Mouse (Mus musculus): ENCODE data around the gene Smok2a.
"Not testable (repeated sequence)": the region's sequence is repeated elsewhere in the genome, so short reads cannot be mapped to it uniquely, and the experiment has no call there.

Gene Smok2a

DNA sequence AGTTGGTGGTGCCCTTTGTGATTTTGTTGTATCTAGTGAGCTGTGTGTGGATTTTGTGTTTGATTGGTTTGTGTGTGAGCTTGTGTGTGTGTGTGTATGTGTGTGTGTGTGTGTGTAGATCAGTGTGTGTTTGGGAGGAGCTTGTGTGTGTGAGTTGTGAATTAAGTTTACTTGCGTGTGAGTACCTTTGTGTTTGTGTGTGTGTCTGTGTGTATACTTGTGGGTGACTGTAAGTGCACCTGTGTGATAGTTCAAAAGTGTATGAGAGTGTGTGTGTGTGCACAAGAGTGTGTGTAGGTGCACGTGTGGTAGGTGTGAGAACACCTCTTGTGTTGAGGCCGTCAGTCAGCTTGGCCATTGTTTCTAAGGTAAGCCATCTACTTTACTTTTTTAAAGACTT lies at the start of gene Smok2a:
Gene Smok2a, plus strand, starts transcription at position 301 of the 400 bp plus-strand sequence.
- in situ Hi-C loops (cut with MboI, MseI) = no loop called here

DNA sequence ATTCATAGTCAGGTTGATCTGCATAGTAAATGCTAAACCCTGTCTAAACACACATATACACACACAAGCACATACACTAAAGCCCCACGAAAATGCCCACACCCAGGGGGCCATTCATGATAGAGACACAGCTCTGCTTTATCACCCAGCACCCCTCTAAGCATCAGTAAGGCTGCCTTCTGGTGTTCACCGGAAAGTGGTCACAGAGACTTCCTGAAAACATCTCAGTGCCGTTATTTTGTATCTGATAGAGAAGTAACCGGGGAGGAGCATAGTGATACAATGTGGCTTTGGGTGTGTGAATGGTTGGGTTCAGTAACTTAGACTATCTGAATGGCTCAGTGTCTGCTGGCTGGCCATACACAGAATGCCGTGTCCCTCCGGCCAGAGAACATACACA lies 47.4 kb upstream of the Smok2a start:
- in situ Hi-C loops (cut with MboI, MseI) = loop anchor here (5.0 to 25.0 kb wide), 4 partner anchors 139 to 286 kb away; partner anchors contain the start of gene Mrgprh

DNA sequence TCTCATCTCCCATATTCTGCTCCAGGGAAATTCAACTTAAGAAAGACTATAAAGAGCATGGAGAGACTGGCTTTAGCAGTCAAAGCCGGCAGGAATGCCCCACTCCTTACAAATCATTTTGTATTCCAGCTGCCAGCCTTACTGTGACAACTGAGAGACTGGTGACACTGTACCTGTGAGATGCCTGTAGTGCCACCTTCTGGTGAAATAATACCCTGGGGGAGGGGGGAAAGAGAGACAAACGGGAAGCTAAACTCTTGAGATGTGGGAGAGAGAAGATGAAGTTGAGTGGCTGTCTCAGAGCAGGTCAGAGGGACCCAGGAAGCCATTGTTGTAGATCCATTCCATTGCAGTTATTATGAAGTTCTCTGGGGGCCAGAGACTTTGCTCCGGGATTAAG lies 47.0 kb upstream of the Smok2a start:
- in situ Hi-C loops (cut with MboI, MseI) = loop anchor here (5.0 to 25.0 kb wide), 4 partner anchors 139 to 287 kb away; partner anchors contain the start of gene Mrgprh

DNA sequence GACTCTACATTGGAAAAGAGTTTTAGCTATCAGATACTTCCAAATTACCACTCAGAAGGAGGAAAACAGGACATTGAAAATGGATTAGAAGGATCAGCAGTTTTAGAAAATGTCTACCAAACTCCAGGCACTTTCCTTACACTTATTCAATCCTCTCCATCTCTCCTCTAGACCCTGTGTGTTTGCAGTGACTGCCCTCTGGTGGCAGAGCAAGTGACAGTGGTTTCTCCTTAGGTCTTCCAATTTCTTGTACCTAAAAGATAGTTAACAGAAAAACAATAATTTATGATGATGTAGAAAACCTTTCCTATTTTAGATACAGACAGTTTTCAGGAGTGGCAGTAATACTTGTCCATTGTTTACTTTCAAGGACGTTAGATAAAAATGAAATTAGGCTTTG lies 45.4 kb upstream of the Smok2a start:
- in situ Hi-C loops (cut with MboI, MseI) = loop anchor here (10.0 kb wide), 1 partner anchor 141 kb away; no protein-coding TSS in a partner anchor

GRCm38 (mm10) chr17:13177796-13178195 lies 43.2 kb upstream of the Smok2a start:
- in situ Hi-C loops (cut with MboI, MseI) = loop anchor here (10.0 kb wide), 1 partner anchor 143 kb away; no protein-coding TSS in a partner anchor

- in situ Hi-C loops (cut with MboI, MseI) = loop anchor here (10.0 kb wide), 1 partner anchor 144 kb away; no protein-coding TSS in a partner anchor
Observed at GRCm38 (mm10) chr17:13179021-13179420, 42.0 kb upstream of the Smok2a start.

GRCm38 (mm10) chr17:13180491-13180890 lies 40.5 kb upstream of the Smok2a start:
- in situ Hi-C loops (cut with MboI, MseI) = not testable (repeated sequence)

DNA sequence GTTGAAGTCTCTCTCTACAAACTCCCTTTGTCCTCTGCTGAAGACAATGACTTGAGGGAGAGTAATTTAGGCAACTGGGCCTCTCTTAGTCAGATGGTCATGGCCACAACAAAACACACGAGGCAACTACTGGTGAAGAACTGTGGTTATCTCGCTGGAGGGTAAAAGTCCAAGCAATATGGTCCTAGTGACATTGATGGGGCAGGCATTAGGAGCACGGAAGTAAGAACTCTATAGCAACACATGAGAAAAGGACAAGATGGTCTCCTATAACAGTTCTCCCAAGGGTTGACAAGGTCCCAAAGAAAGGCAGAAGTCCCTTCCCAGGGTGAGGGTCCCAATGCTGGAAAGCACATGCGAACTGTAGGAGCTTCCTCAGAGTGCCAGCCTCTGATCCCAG lies 38.3 kb upstream of the Smok2a start:
- in situ Hi-C loops (cut with MboI, MseI) = not testable (repeated sequence)

- in situ Hi-C loops (cut with MboI, MseI) = not testable (repeated sequence)
Observed at GRCm38 (mm10) chr17:13184514-13184913, 36.5 kb upstream of the Smok2a start.

DNA sequence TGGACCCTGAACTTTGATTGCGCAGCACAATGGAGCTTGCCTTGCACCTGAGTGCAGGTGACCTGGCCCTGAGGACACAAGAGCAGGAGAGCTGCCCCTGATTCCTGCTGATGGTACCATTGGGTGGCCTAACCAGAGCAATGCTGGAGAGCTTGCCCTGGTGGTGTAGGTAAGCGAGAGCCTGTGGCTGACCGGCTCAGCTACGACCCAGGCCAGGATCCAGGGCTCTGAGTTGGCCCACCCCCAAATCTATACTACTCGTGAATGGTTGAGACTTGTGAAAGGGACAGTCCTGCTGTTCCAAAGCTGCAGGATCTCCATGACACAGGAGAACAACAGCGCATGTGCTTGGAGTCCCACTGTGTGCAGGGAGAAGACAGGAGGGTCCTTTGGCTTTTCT lies 34.4 kb upstream of the Smok2a start:
- in situ Hi-C loops (cut with MboI, MseI) = not testable (repeated sequence)

GRCm38 (mm10) chr17:13187621-13188020 lies 33.4 kb upstream of the Smok2a start:
- in situ Hi-C loops (cut with MboI, MseI) = not testable (repeated sequence)

DNA sequence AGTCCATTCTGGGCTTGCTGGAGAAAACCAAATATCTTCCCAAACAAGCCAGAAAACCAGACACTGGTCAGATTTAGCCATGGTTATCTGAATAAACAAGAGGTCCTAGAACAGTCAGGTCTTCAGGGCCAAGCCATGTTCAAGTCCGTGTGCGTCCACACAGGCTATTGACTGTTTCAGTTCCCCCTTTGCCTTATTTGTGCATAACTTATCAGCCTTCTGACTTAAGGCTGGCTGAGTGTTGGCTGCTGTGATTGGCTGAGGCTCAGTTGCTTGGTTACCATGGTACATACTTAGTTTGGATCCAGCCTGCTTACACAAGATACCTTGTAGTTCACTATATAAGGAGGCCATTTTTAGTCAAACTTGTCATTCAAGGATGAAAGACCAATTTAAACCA lies 32.1 kb upstream of the Smok2a start:
- in situ Hi-C loops (cut with MboI, MseI) = not testable (repeated sequence)

GRCm38 (mm10) chr17:13190836-13191583 lies 30.0 kb upstream of the Smok2a start:
- in situ Hi-C loops (cut with MboI, MseI) = loop anchor here (5.0 kb wide), 1 partner anchor 306 kb away; no protein-coding TSS in a partner anchor

- in situ Hi-C loops (cut with MboI, MseI) = not testable (repeated sequence)
Observed at GRCm38 (mm10) chr17:13196486-13196885, 24.5 kb upstream of the Smok2a start.

GRCm38 (mm10) chr17:13198812-13199211 lies 22.2 kb upstream of the Smok2a start:
- in situ Hi-C loops (cut with MboI, MseI) = not testable (repeated sequence)

GRCm38 (mm10) chr17:13199880-13200409 lies 21.0 kb upstream of the Smok2a start:
- in situ Hi-C loops (cut with MboI, MseI) = not testable (repeated sequence)

- in situ Hi-C loops (cut with MboI, MseI) = not testable (repeated sequence)
Observed at GRCm38 (mm10) chr17:13201551-13201950, 19.4 kb upstream of the Smok2a start.

- in situ Hi-C loops (cut with MboI, MseI) = not testable (repeated sequence)
Observed at GRCm38 (mm10) chr17:13202453-13203107, 18.4 kb upstream of the Smok2a start.

DNA sequence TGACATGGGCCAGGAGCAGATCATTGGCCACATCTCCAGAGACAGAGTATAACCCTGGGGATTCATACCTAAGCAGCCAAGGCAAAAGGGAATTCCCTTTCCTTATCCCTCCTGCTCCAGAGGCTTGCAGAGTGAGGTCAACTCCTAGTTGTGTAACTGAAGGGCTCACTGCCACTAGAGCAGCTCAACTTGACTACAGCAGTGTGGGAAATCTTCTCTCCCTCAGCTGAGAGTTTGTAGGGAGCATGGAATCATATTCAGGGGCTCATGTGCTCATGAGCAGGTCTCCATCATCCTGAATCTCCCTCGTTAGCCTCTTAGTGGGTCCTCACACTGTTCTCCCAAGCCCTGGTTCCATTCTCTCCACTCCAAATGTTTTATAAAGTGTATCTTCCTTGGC lies 15.7 kb upstream of the Smok2a start:
- in situ Hi-C loops (cut with MboI, MseI) = not testable (repeated sequence)

DNA sequence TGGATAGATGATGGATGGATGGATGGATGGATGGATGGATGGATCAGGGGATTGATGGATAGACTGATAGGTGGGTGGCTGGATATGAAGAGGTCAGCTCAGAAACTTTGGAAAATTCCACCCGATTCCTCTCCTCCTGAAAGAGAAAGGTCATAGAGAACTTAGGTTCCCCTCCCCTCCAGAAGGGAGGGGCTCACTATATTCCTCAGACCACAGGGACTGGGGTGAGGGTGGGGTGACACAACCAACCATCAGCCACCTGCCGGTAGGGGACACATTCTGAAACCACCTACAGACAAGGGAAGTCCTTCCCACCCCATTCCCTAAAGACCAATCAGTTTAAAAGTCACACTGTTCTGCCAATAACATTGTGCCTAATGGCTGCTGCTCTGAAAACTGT lies 14.5 kb upstream of the Smok2a start:
- in situ Hi-C loops (cut with MboI, MseI) = no loop called here

DNA sequence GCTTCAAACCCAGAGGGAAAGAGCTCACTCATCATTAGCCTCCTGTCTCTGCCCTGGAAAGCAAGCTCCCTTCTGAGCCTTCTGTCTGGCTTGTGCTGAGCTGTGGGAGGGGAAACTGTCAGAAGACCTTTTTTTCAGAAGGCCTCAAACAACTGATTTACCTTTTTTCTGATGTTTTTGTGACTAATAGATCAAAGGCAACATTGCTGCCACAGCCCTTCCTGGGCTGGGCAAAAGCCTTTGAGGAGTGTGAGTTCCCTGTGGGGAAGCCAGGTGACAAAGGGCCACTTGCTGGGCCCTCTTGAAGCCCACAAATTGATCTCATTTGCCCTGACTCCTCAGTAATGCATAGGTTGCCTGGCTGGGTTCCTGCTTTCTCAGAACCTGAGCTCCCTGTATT lies 12.5 kb upstream of the Smok2a start:
- in situ Hi-C loops (cut with MboI, MseI) = not testable (repeated sequence)

- in situ Hi-C loops (cut with MboI, MseI) = loop anchor here (10.0 kb wide), 1 partner anchor 113 kb away; no protein-coding TSS in a partner anchor
Observed at GRCm38 (mm10) chr17:13212136-13212850, 8.7 kb upstream of the Smok2a start.
